Mouse (Mus musculus): ENCODE results near the gene Asic4. TPM values are rescaled to one million over a fixed set of nuclear protein-coding genes. Genes with fewer than 3 reads are reported as not detected.

Gene Asic4
- polyA plus RNA-seq, 1 experiment from 2014 or later, result 28.8 TPM

DNA sequence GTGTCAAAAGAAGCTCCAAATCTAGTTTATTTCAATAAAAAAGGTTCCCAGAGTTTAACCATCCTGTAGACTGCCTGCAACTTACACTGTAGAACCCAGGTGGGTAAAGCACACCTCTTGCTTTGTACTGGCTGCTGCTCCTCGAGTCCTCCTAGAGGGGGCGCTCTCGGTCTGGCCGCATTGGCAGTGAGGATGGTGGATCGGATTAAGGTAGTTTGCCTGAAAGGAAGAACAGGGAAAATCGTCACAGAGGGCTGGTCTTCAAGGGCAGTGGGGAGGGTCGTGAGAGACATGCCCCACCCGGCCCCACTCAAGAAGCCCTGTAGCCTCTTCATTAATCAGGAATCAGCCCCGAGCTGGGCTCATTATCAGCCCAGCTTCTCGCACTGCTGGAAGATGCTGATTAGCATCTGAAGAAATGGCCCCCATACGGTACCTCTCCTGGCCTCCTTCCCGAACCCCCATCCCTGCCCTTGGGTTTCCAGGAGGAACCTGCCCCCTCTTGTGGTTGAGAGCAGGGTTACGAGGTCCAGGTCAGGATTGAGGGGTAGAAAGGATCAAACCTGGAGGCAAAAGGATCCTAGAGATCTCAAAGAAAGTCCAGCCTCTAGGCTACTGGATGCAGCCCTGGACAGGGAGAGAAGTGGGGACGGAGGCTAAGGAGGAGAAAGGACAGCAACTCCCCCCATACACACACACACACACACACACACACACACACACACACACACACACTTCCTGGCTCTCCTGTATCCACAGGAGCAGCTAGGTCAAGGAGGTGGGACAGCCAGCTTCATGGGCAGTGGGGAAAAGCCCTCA, 6.7 kb downstream of the Asic4 start:
- 6% methylated on average over 13 of the region's 14 CpGs for WGBS
- no peak for ATAC-seq (ENCODE audit: low read depth)
- peak overlapping the region; percentile 17; the same call in 1 of the 2 replicates for H3K9ac ChIP-seq
- H3K4me3 ChIP-seq, result no peak overlapping the region
- H3K27ac ChIP-seq (replicated peaks), result peak overlapping the region; percentile 84
- no peaks in the 10 kb centered on the region for H3K36me3 ChIP-seq
- H3K4me2 ChIP-seq, result peak overlapping the region; percentile 55
- H3K4me1 ChIP-seq (replicated peaks), result peaks cover 75% of the 10 kb centered on the region
- no peaks in the 10 kb centered on the region for H3K9me3 ChIP-seq
- H3K27me3 ChIP-seq, result peaks cover 23% of the 10 kb centered on the region

DNA sequence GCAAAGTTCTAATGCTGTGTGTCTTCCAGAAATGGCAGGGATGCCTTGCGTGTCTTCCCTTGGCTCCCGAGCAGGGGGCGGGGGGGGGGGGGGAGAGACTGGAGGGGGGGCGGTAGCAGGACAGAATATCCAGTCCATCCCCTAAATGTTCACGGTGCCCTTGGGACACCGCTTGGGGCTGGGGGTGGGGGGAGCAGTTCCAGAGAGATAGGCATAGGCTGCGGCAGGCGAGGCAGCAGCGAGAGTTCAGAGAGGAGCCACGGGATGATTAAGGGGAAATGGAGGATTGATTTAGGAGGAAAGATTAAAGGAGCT, 7.4 kb downstream of the Asic4 start:
- H3K27ac ChIP-seq (replicated peaks), result peak overlapping the region; percentile 84
- no peaks in the 10 kb centered on the region for H3K9me3 ChIP-seq
- H3K4me1 ChIP-seq (replicated peaks), result peaks cover 68% of the 10 kb centered on the region
- no peaks in the 10 kb centered on the region for H3K36me3 ChIP-seq
- peaks cover 16% of the 10 kb centered on the region for H3K27me3 ChIP-seq
- peak overlapping the region; percentile 55 for H3K4me2 ChIP-seq
- ATAC-seq (ENCODE audit: low read depth), result peak; percentile 4; the same call in 1 of the 2 replicates
- 3% methylated on average over 8 of the region's 10 CpGs for WGBS
- H3K4me3 ChIP-seq, result no peak overlapping the region
- H3K9ac ChIP-seq, result peak overlapping the region; percentile 17; the same call in 1 of the 2 replicates

DNA sequence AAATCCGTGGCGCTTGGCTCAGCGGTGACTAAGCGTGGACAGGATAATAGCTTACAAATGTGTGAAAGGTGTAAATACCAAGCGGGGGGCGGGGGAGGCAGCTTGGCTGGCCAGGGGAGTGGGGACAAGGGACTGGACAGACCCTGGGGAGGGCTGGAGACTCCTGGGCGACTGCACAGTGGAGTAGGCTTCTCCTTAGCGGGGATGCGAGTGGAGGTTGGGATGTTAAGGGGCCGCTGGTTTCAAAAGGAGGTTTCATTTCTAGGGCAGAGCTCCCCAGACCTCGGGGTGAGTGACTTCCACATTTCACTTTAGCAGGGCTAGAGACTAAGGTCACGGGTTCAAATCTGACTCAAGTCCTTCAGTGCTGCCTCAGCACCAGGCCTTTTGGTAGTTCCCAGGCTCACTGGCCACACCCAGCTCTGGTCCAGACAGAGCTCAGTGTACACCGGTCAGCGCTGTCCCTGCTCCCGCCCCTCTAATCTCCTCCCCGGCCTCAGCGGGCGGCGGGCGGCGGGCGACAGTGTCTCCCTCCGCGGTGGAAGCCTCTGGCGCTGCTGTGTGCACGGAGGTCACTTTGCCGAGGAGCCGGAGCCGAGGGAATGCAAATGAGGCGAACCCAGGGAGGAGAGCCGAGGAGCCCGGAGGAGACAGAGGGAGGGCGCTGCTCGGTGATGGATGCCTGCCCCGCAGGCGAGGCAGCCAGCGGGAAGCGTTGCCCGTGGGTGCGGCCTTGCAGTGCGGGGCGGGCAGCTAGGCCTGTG, 8.0 kb downstream of the Asic4 start:
- 2% methylated on average over 42 of the region's 42 CpGs for WGBS
- Histone ChIP-seq H3K9ac (peak overlapping the region; percentile 62), H3K4me1 (replicated peaks) (peaks cover 63% of the 10 kb centered on the region), H3K27me3 (peaks cover 16% of the 10 kb centered on the region; the same call in 1 of the 2 replicates), H3K9me3 (no peaks in the 10 kb centered on the region), H3K4me2 (peak overlapping the region; percentile 55), H3K4me3 (peak overlapping the region; percentile 30), H3K27ac (replicated peaks) (peak overlapping the region; percentile 84), H3K36me3 (no peaks in the 10 kb centered on the region)
- peak; percentile 57 for ATAC-seq (ENCODE audit: low read depth)

GRCm38 (mm10) chr1:75458789-75459684, 8.8 kb downstream of the Asic4 start:
- ATAC-seq (ENCODE audit: low read depth), result no peak
- Histone ChIP-seq H3K4me3 (peak overlapping the region; percentile 30; the same call in 1 of the 2 replicates), H3K9me3 (no peaks in the 10 kb centered on the region), H3K4me2 (peak overlapping the region; percentile 55), H3K36me3 (no peaks in the 10 kb centered on the region), H3K27ac (replicated peaks) (peak overlapping the region; percentile 84), H3K27me3 (0 out of 2 replicates have a peak, but pooled peaks cover 11% of the 10 kb centered on the region), H3K4me1 (replicated peaks) (peaks cover 61% of the 10 kb centered on the region), H3K9ac (peak overlapping the region; percentile 62)
- WGBS, result 16% methylated on average over 23 of the region's 23 CpGs

- H3K36me3 ChIP-seq, result no peaks in the 10 kb centered on the region
- no peaks in the 10 kb centered on the region for H3K9me3 ChIP-seq
- H3K9ac ChIP-seq, result no peak overlapping the region
- H3K4me1 ChIP-seq (replicated peaks), result peaks cover 60% of the 10 kb centered on the region
- no peak for ATAC-seq (ENCODE audit: low read depth)
- 75% methylated on average over 7 of the region's 7 CpGs for WGBS
- no peak overlapping the region for H3K4me3 ChIP-seq
- H3K4me2 ChIP-seq, result no peak overlapping the region
- H3K27me3 ChIP-seq, result 0 out of 2 replicates have a peak, but pooled peaks cover 7% of the 10 kb centered on the region
- no peak overlapping the region for H3K27ac ChIP-seq (replicated peaks)
Observed at GRCm38 (mm10) chr1:75460297-75460696, 10.1 kb downstream of the Asic4 start.

- no peak overlapping the region for H3K4me3 ChIP-seq
- no peak overlapping the region for H3K4me2 ChIP-seq
- no peaks in the 10 kb centered on the region for H3K36me3 ChIP-seq
- 27% methylated on average over 1 of the region's 1 CpGs for WGBS
- H3K27ac ChIP-seq (replicated peaks), result no peak overlapping the region
- peaks cover 4% of the 10 kb centered on the region; the same call in 1 of the 2 replicates for H3K27me3 ChIP-seq
- H3K9ac ChIP-seq, result no peak overlapping the region
- peaks cover 46% of the 10 kb centered on the region for H3K4me1 ChIP-seq (replicated peaks)
- no peaks in the 10 kb centered on the region for H3K9me3 ChIP-seq
- ATAC-seq (ENCODE audit: low read depth), result no peak
Observed at GRCm38 (mm10) chr1:75462636-75463035, 12.4 kb downstream of the Asic4 start.

- Histone ChIP-seq H3K9me3 (no peaks in the 10 kb centered on the region), H3K36me3 (no peaks in the 10 kb centered on the region), H3K27me3 (peaks cover 10% of the 10 kb centered on the region), H3K27ac (replicated peaks) (no peak overlapping the region), H3K4me1 (replicated peaks) (peaks cover 38% of the 10 kb centered on the region), H3K4me2 (no peak overlapping the region), H3K9ac (0 out of 2 replicates have a peak overlapping the region, but pooled peaks have one; percentile 42), H3K4me3 (no peak overlapping the region)
- ATAC-seq (ENCODE audit: low read depth), result no peak
- WGBS, result 79% methylated on average over 5 of the region's 5 CpGs
Observed at GRCm38 (mm10) chr1:75463652-75464204, 13.5 kb downstream of the Asic4 start.

GRCm38 (mm10) chr1:75467215-75467927, 17.1 kb downstream of the Asic4 start:
- Histone ChIP-seq H3K4me3 (no peak overlapping the region), H3K4me1 (replicated peaks) (peaks cover 28% of the 10 kb centered on the region; the same call in 1 of the 2 replicates), H3K36me3 (peaks cover 6% of the 10 kb centered on the region), H3K27ac (replicated peaks) (no peak overlapping the region), H3K9me3 (no peaks in the 10 kb centered on the region), H3K4me2 (peak overlapping the region; percentile 18; the same call in 1 of the 2 replicates), H3K9ac (0 out of 2 replicates have a peak overlapping the region, but pooled peaks have one; percentile 31), H3K27me3 (peaks cover 18% of the 10 kb centered on the region)
- WGBS, result 8% methylated on average over 14 of the region's 14 CpGs
- peak; percentile 77 for ATAC-seq (ENCODE audit: low read depth)

- 83% methylated on average over 17 of the region's 17 CpGs for WGBS
- Histone ChIP-seq H3K27me3 (peaks cover 18% of the 10 kb centered on the region), H3K4me3 (no peak overlapping the region), H3K4me1 (replicated peaks) (peaks cover 27% of the 10 kb centered on the region; the same call in 1 of the 2 replicates), H3K9me3 (no peaks in the 10 kb centered on the region), H3K4me2 (no peak overlapping the region), H3K9ac (0 out of 2 replicates have a peak overlapping the region, but pooled peaks have one; percentile 3), H3K36me3 (peaks cover 26% of the 10 kb centered on the region), H3K27ac (replicated peaks) (no peak overlapping the region)
- ATAC-seq (ENCODE audit: low read depth), result no peak
Observed at GRCm38 (mm10) chr1:75469287-75469825, 19.1 kb downstream of the Asic4 start.

GRCm38 (mm10) chr1:75476441-75476840, 26.2 kb downstream of the Asic4 start:
- 96% methylated on average over 11 of the region's 11 CpGs for WGBS
- peaks cover 52% of the 10 kb centered on the region for H3K4me1 ChIP-seq (replicated peaks)
- ATAC-seq (ENCODE audit: low read depth), result no peak
- H3K9me3 ChIP-seq, result no peaks in the 10 kb centered on the region
- no peak overlapping the region for H3K27ac ChIP-seq (replicated peaks)
- no peak overlapping the region for H3K4me3 ChIP-seq
- H3K36me3 ChIP-seq, result peaks cover 51% of the 10 kb centered on the region
- H3K4me2 ChIP-seq, result no peak overlapping the region
- H3K27me3 ChIP-seq, result peaks cover 8% of the 10 kb centered on the region; the same call in 1 of the 2 replicates
- peak overlapping the region; percentile 12; the same call in 1 of the 2 replicates for H3K9ac ChIP-seq

Data from neural tube, embryonic 13.5 days (tissue).